Mouse (Mus musculus) cortical plate, adult 2 months (tissue): ENCODE data around the gene Itpkc.

Experiments
- CTCF ChIP-seq: fragments of 200-500 bp; IDR thresholded peaks from 2 replicates; pipeline ENCODE4 v1.5.1; 2011; ENCODE audit warnings: mild to moderate bottlenecking, control low read depth, low read length; ENCODE audit not compliant: insufficient read depth; ENCODE audit errors: extremely low read depth
- POLR2A ChIP-seq: fragments of 200-500 bp; IDR thresholded peaks from 2 replicates; pipeline ENCODE4 v1.6.1; 2011; ENCODE audit warnings: mild to moderate bottlenecking, low read length, control low read depth; ENCODE audit not compliant: insufficient read depth; ENCODE audit errors: extremely low read depth

- TF ChIP-seq CTCF = no peak
- no peak for TF ChIP-seq POLR2A
Observed at GRCm38 (mm10) chr7:27198779-27199178, 29.7 kb downstream of the Itpkc start.
